Mouse (Mus musculus) kidney, postnatal 36 days (tissue): ENCODE data around the gene Psmg3.
A peak's percentile ranks its signal among the peaks of the same experiment; 100 is the strongest.

Experiments used
- DNase-seq, 2 experiments: peaks; one replicate each; pipeline ENCODE4 v3.0.0; 2021 to 2022; ENCODE audit warnings: mixed read lengths in 2 of 2

The Psmg3 gene

GRCm38 (mm10) chr5:139792966-139793337 lies 33.7 kb downstream of the Psmg3 start:
- DNase-seq = peak in 1 of 2 experiments; percentile 59

GRCm38 (mm10) chr5:139792159-139792775 lies 34.4 kb downstream of the Psmg3 start:
- DNase-seq = no peak

GRCm38 (mm10) chr5:139791227-139792158 lies 35.2 kb downstream of the Psmg3 start, which contains the start of gene Mafk:
Mafk (plus strand) TSS chr5:139791513.
- peak; percentile 98 to 99 for DNase-seq

- peak in 1 of 2 experiments; percentile 34 for DNase-seq
Observed at GRCm38 (mm10) chr5:139789466-139789865, 37.2 kb downstream of the Psmg3 start.

- DNase-seq = peak in 1 of 2 experiments; percentile 25
Observed at GRCm38 (mm10) chr5:139781406-139781805, 45.3 kb downstream of the Psmg3 start.

GRCm38 (mm10) chr5:139776966-139777365 lies 49.7 kb downstream of the Psmg3 start:
- DNase-seq = no peak

- DNase-seq = peak; percentile 98 to 99
Observed at GRCm38 (mm10) chr5:139775216-139775926, 51.3 kb downstream of the Psmg3 start, which contains the start of gene Ints1. Ints1 (minus strand) TSS chr5:139775674.
